Mouse (Mus musculus) layer of hippocampus, adult 18-20 months (tissue): Measurements from ENCODE around the gene Kcnb1. TPM values are rescaled to one million over a fixed set of nuclear protein-coding genes. Genes with fewer than 3 reads are reported as not detected.

Source experiments
- DNase-seq, 2 experiments: peaks; one replicate each; pipeline ENCODE4 v3.0.0; 2022; ENCODE audit warnings: low spot score in 2 of 2
- total RNA-seq, 2 experiments: library from RNA; stranded (reverse); gene quantifications; 2 replicates each; pipeline ENCODE4 v1.2.3; 2021

Gene Kcnb1
- total RNA-seq, 2 experiments from 2014 or later: 112 to 119 TPM

- DNase-seq: peak; percentile 93 to 97
Observed at GRCm38 (mm10) chr2:167062965-167063880, 126.7 kb downstream of the Kcnb1 start, which contains the start of gene Znfx1. Gene Znfx1 (minus strand): TSS chr2:167063015.

GRCm38 (mm10) chr2:167062497-167062911, 127.5 kb downstream of the Kcnb1 start:
- DNase-seq: peak; percentile 84 to 90

GRCm38 (mm10) chr2:167061381-167062034, 128.4 kb downstream of the Kcnb1 start:
- DNase-seq: no peak

GRCm38 (mm10) chr2:167060761-167061160, 129.2 kb downstream of the Kcnb1 start:
- DNase-seq: no peak

GRCm38 (mm10) chr2:167060360-167060759, 129.6 kb downstream of the Kcnb1 start:
- DNase-seq: no peak

GRCm38 (mm10) chr2:167059960-167060359, 130.0 kb downstream of the Kcnb1 start:
- DNase-seq: no peak

GRCm38 (mm10) chr2:167059536-167059935, 130.4 kb downstream of the Kcnb1 start:
- DNase-seq: no peak

GRCm38 (mm10) chr2:167058814-167059387, 131.1 kb downstream of the Kcnb1 start:
- no peak for DNase-seq

- DNase-seq: no peak
Observed at GRCm38 (mm10) chr2:167058201-167058600, 131.8 kb downstream of the Kcnb1 start.

GRCm38 (mm10) chr2:167056942-167057323, 133.0 kb downstream of the Kcnb1 start:
- no peak for DNase-seq

- no peak for DNase-seq
Observed at GRCm38 (mm10) chr2:167056210-167056941, 133.6 kb downstream of the Kcnb1 start.

- peak in 1 of 2 experiments; percentile 44 for DNase-seq
Observed at GRCm38 (mm10) chr2:167055386-167055785, 134.6 kb downstream of the Kcnb1 start.

GRCm38 (mm10) chr2:167053127-167053844, 136.7 kb downstream of the Kcnb1 start:
- no peak for DNase-seq

GRCm38 (mm10) chr2:167048698-167049358, 141.1 kb downstream of the Kcnb1 start:
- DNase-seq: no peak

GRCm38 (mm10) chr2:167048223-167048622, 141.7 kb downstream of the Kcnb1 start:
- no peak for DNase-seq

Other genes starting within 250 kb of the Kcnb1 start
- 10 to 100 TPM; 64.0 to 69.7 TPM for gene Stau1, start 193.9 kb downstream of the Kcnb1 start, total RNA-seq
- gene Ddx27, start 175.0 kb downstream of the Kcnb1 start, total RNA-seq: 10 to 100 TPM; 26.8 to 31.4 TPM
- gene Znfx1, start 127.1 kb downstream of the Kcnb1 start, total RNA-seq: 10 to 100 TPM; 45.8 to 49.9 TPM
- 1 to 10 TPM in 1 of 2 experiments, under 1 TPM in 1; 0.79 to 1.2 TPM for gene Ptgis, start 50.4 kb upstream of the Kcnb1 start, total RNA-seq
- 10 to 100 TPM; 43.7 to 44.5 TPM for gene B4galt5, start 159.0 kb upstream of the Kcnb1 start, total RNA-seq
- 10 to 100 TPM; 28.9 to 29.9 TPM for gene Slc9a8, start 231.6 kb upstream of the Kcnb1 start, total RNA-seq